Mouse (Mus musculus) kidney, adult 11 months (tissue): ENCODE data around the gene Tas2r124.

Experiments
- DNase-seq: peaks from one replicate; pipeline ENCODE4 v3.0.0; 2022

The Tas2r124 gene

GRCm38 (mm10) chr6:132754430-132754829 is at the start of gene Tas2r124:
Gene Tas2r124 (plus strand): TSS chr6:132754730.
- no peak for DNase-seq

DNA sequence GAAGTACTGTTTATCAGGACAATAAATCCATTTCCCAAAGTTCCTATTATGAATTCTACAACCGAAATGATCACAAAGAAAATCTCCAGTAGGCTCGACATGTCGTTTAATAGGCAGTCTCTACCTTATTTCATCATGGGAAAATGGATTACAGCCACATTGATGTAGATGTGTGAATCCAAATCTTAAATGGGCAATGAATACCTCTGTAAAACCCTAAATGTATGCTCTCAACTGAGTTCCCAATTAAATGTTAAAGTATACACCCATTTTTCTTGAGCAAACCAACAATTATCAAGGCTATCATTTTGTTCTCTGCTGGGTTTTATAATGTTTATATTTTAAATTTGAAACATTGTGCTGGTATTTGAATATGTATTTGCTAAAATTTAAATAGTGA is 42.7 kb upstream of the Tas2r124 start, which contains the start of gene Tas2r122:
Gene Tas2r122, minus strand, starts transcription at position 101 of the 400 bp plus-strand sequence.
- no peak for DNase-seq

DNA sequence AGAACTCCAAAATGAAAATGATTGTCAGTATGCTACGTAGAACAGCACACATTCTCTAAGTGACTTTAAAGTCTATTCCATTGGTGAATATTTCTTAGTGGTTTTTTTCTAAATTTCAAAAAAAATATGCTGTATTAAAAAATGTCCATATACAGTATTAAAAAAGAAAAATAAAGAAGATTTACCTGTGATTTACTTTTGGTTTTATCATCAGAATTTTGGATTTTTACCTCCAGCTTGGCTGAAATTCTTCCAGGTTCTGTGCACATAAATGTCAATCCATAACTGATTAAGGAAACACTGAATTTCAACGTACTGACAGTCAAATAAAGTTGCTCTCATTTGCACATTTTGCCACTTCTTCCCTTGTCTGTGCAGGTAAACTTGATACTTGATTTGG is 16.6 kb upstream of the Tas2r124 start, which contains the start of gene Tas2r115:
Gene Tas2r115, minus strand, starts transcription at position 101 of the 400 bp plus-strand sequence.
- no peak for DNase-seq

- DNase-seq = no peak
Observed at GRCm38 (mm10) chr6:132750206-132750605, 4.3 kb upstream of the Tas2r124 start.

DNA sequence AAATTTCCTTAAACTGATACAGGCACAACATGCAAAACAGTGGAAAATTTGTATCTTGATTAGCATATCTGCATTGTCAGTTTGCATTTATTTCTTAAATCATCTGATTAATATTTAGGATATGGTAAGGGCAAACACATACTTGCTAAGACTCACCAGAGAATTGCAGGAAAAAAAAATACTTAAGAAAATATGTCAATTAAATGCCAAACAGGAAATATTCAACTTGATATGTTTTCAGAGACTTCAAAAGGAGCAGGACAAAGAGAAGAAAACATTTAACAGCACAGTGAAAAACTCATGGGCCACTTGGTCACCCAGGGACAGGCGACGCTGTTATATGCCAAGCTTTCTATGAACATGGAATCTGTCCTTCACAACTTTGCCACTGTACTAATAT is 7.3 kb downstream of the Tas2r124 start, which contains the start of gene Tas2r102:
Gene Tas2r102, plus strand, starts transcription at position 301 of the 400 bp plus-strand sequence.
- DNase-seq = no peak

DNA sequence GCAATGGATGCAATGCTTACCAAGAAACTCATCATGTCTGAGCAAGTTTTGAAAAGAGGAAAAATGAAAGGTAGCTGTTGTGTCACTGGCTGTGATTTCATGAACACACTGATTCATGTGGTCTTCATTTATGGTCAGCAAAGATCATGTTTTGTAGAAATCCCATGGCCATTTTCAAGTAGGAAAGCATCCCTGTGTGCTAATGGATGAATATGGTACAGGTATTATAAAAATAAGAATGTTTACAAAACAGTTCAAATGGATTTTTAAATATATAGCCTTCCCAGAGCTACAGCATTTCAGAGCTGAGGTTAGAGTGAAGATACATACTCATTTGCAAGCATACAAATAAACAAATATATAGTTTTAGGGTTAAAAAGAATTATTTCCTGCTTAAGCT is 23.5 kb downstream of the Tas2r124 start, which contains the start of gene Tas2r136:
Gene Tas2r136, minus strand, starts transcription at position 101 of the 400 bp plus-strand sequence.
- DNase-seq = no peak

DNA sequence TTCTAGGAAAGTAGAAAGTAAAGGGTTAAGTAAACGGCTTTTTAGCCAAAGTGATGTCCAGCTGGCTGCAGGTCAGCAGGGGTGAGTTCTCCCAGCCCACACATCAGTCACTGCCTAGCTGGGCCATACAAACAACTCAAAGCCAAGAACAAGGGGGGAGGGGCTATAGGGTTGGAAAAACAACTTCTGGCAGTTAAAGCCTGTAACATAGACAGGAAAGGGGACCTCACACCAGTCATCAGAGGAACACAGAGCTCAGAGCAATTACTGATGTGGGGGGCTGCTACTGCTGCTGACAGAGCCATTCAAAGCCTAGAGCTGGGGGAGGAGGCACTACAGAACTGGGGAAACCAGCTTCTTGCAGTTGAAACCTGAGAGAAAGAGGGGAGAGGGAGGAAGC is 40.9 kb downstream of the Tas2r124 start:
- no peak for DNase-seq

DNA sequence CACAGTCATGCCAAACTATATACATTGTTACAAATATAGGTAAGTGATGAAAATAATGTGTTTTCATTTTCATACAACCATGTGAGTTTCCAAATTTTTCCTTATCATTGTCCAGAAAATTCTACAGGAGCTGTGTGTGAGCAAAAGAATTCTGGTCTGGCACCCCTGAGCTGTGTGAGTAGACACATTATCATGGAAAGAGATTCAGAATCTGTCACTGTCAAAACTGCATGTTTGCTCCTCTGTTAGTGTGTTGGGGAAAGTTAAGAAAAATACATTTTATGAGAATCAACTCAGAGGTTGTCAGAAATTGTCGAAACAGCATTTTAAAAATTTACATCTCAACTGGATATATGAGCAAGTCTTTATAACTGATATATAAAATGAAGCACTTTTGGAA is 48.0 kb downstream of the Tas2r124 start, which contains the start of gene Tas2r117:
Gene Tas2r117, plus strand, starts transcription at position 301 of the 400 bp plus-strand sequence.
- DNase-seq = no peak
